Mouse (Mus musculus) neural tube, embryonic 13.5 days (tissue): ENCODE measurements around the gene Dnajc21. TPM values are rescaled to one million over a fixed set of nuclear protein-coding genes. Genes with fewer than 3 reads are reported as not detected.

ENCODE experiments used
- ATAC-seq: fragments of 200-750 bp; cut with Nextera tagmentation; 2 replicates; pipeline ENCODE4 v1.8.0; 2017; ENCODE audit warnings: low read depth, mild to moderate bottlenecking, moderate TSS enrichment, moderate library complexity
- H3K27ac ChIP-seq: fragments of 300-500 bp; sonication (generic); replicated peaks from 2 replicates; pipeline ENCODE4 v1.5.1; 2015; ENCODE audit warnings: moderate library complexity, mild to moderate bottlenecking, inconsistent platforms
- H3K27me3 ChIP-seq: fragments of 300-500 bp; sonication (generic); 2 replicates; pipeline ENCODE4 v1.6.1; 2015; ENCODE audit warnings: mild to moderate bottlenecking, inconsistent platforms
- H3K36me3 ChIP-seq: fragments of 300-500 bp; sonication (generic); 2 replicates; pipeline ENCODE4 v1.6.1; 2015; ENCODE audit warnings: mild to moderate bottlenecking, inconsistent platforms
- H3K4me1 ChIP-seq: fragments of 300-500 bp; sonication (generic); replicated peaks from 2 replicates; pipeline ENCODE4 v1.6.1; 2015; ENCODE audit warnings: inconsistent platforms
- H3K4me2 ChIP-seq: fragments of 300-500 bp; sonication (generic); 2 replicates; pipeline ENCODE4 v1.6.1; 2015; ENCODE audit warnings: inconsistent platforms, mild to moderate bottlenecking, moderate library complexity
- H3K4me3 ChIP-seq: fragments of 300-500 bp; sonication (generic); 2 replicates; pipeline ENCODE4 v1.5.1; 2015; ENCODE audit warnings: mild to moderate bottlenecking, inconsistent platforms
- H3K9ac ChIP-seq: fragments of 300-500 bp; sonication (generic); 2 replicates; pipeline ENCODE4 v1.6.1; 2015; ENCODE audit warnings: moderate library complexity, mild to moderate bottlenecking, inconsistent platforms
- H3K9me3 ChIP-seq: fragments of 300-500 bp; sonication (generic); 2 replicates; pipeline ENCODE4 v1.6.1; 2016; ENCODE audit warnings: inconsistent platforms
- WGBS: fragments of 180-500 bp; shearing (Covaris S2); methylation state at CpG from one replicate; pipeline ENCODE4 v1.1.7; 2015; 5-methylcytosine and 5-hydroxymethylcytosine counted together
- polyA plus RNA-seq: library from polyadenylated mRNA; unstranded; fragments of >200 nt; fragmentation: Nextera tagmentation; extraction: Ambion mirVana; gene quantifications from 2 replicates; pipeline ENCODE4 v1.2.1, GENCODE M21; 2015

The Dnajc21 gene
- polyA plus RNA-seq, 1 experiment from 2014 or later: 12.5 TPM

- peaks cover 34% of the 10 kb centered on the region for H3K36me3 ChIP-seq
- no peaks in the 10 kb centered on the region for H3K27me3 ChIP-seq
- H3K4me3 ChIP-seq: peak within 1 kb of the TSS; percentile 83
- H3K9me3 ChIP-seq: no peaks in the 10 kb centered on the region
- peak within 1 kb of the TSS; percentile 86 for H3K4me2 ChIP-seq
- peak; percentile 100 for ATAC-seq
- WGBS: under 1% methylated on average over 58 of the region's 58 CpGs
- H3K27ac ChIP-seq: peak within 1 kb of the TSS; percentile 83
- peak within 1 kb of the TSS; percentile 86 for H3K9ac ChIP-seq
- H3K4me1 ChIP-seq: peaks cover 25% of the 10 kb centered on the region
These were observed 15.4 kb upstream of the Dnajc21 start, which contains the start of the genes Brix1 and Rad1 for GRCm38 (mm10) chr15:10485484-10486364. Gene Brix1 (minus strand): TSS chr15:10485947. Gene Rad1 (plus strand): TSS chr15:10486018.

- Histone ChIP-seq H3K4me3 (peak overlapping the region; percentile 87), H3K4me2 (peak overlapping the region; percentile 88), H3K27ac (no peak overlapping the region), H3K36me3 (peaks cover 9% of the 10 kb centered on the region), H3K4me1 (peaks cover 24% of the 10 kb centered on the region), H3K9me3 (no peaks in the 10 kb centered on the region), H3K9ac (peak overlapping the region; percentile 91), H3K27me3 (no peaks in the 10 kb centered on the region)
- ATAC-seq: peak; percentile 44
- 19% methylated on average over 3 of the region's 3 CpGs for WGBS
These were observed 625 bp upstream of the Dnajc21 start for GRCm38 (mm10) chr15:10470941-10471340.

GRCm38 (mm10) chr15:10469641-10470150, 620 bp downstream of the Dnajc21 start:
- peak overlapping the region; percentile 88 for H3K27ac ChIP-seq
- peak overlapping the region; percentile 91 for H3K9ac ChIP-seq
- under 1% methylated on average over 36 of the region's 40 CpGs for WGBS
- H3K27me3 ChIP-seq: no peaks in the 10 kb centered on the region
- no peaks in the 10 kb centered on the region for H3K36me3 ChIP-seq
- H3K4me2 ChIP-seq: peak overlapping the region; percentile 88
- ATAC-seq: peak; percentile 66; the same call in 1 of the 2 replicates
- H3K4me3 ChIP-seq: peak overlapping the region; percentile 87
- no peaks in the 10 kb centered on the region for H3K9me3 ChIP-seq
- peaks cover 24% of the 10 kb centered on the region for H3K4me1 ChIP-seq

- H3K27me3 ChIP-seq: no peaks in the 10 kb centered on the region
- no peak overlapping the region for H3K9ac ChIP-seq
- H3K4me3 ChIP-seq: peak overlapping the region; percentile 87; the same call in 1 of the 2 replicates
- H3K4me1 ChIP-seq: peaks cover 24% of the 10 kb centered on the region
- ATAC-seq: no peak
- H3K4me2 ChIP-seq: peak overlapping the region; percentile 88
- 89% methylated on average over 3 of the region's 3 CpGs for WGBS
- H3K9me3 ChIP-seq: no peaks in the 10 kb centered on the region
- H3K36me3 ChIP-seq: no peaks in the 10 kb centered on the region
- H3K27ac ChIP-seq: no peak overlapping the region
These were observed 1.6 kb downstream of the Dnajc21 start for GRCm38 (mm10) chr15:10468761-10469160.

- WGBS: 91% methylated on average over 3 of the region's 3 CpGs
- H3K36me3 ChIP-seq: peaks cover 26% of the 10 kb centered on the region
- H3K27ac ChIP-seq: no peak overlapping the region
- no peaks in the 10 kb centered on the region for H3K9me3 ChIP-seq
- H3K27me3 ChIP-seq: no peaks in the 10 kb centered on the region
- H3K4me2 ChIP-seq: no peak overlapping the region
- peaks cover 21% of the 10 kb centered on the region for H3K4me1 ChIP-seq
- no peak overlapping the region for H3K4me3 ChIP-seq
- no peak overlapping the region for H3K9ac ChIP-seq
- ATAC-seq: no peak
These were observed 5.6 kb downstream of the Dnajc21 start for GRCm38 (mm10) chr15:10464678-10465077.

GRCm38 (mm10) chr15:10463555-10463954, 6.8 kb downstream of the Dnajc21 start:
- no peak overlapping the region for H3K4me3 ChIP-seq
- no peaks in the 10 kb centered on the region for H3K27me3 ChIP-seq
- no peak overlapping the region for H3K9ac ChIP-seq
- peaks cover 34% of the 10 kb centered on the region for H3K36me3 ChIP-seq
- no peak for ATAC-seq
- WGBS: 92% methylated on average over 5 of the region's 5 CpGs
- no peak overlapping the region for H3K4me2 ChIP-seq
- H3K4me1 ChIP-seq: peaks cover 10% of the 10 kb centered on the region
- H3K9me3 ChIP-seq: no peaks in the 10 kb centered on the region
- no peak overlapping the region for H3K27ac ChIP-seq

- Histone ChIP-seq H3K36me3 (peaks cover 54% of the 10 kb centered on the region), H3K4me1 (no peaks in the 10 kb centered on the region), H3K4me2 (no peak overlapping the region), H3K9me3 (no peaks in the 10 kb centered on the region), H3K27ac (no peak overlapping the region), H3K27me3 (no peaks in the 10 kb centered on the region), H3K9ac (no peak overlapping the region), H3K4me3 (no peak overlapping the region)
- ATAC-seq: no peak
- WGBS: 95% methylated on average over 12 of the region's 12 CpGs
These were observed 9.3 kb downstream of the Dnajc21 start for GRCm38 (mm10) chr15:10460986-10461385.

- Histone ChIP-seq H3K4me3 (no peak overlapping the region), H3K36me3 (peaks cover 60% of the 10 kb centered on the region), H3K27me3 (no peaks in the 10 kb centered on the region), H3K9ac (no peak overlapping the region), H3K9me3 (no peaks in the 10 kb centered on the region), H3K27ac (no peak overlapping the region), H3K4me2 (no peak overlapping the region), H3K4me1 (no peaks in the 10 kb centered on the region)
- no peak for ATAC-seq
- WGBS: 93% methylated on average over 3 of the region's 3 CpGs
These were observed 23.2 kb downstream of the Dnajc21 start for GRCm38 (mm10) chr15:10447102-10447501.

GRCm38 (mm10) chr15:10442275-10442674, 28.0 kb downstream of the Dnajc21 start:
- Histone ChIP-seq H3K9me3 (no peaks in the 10 kb centered on the region), H3K27me3 (no peaks in the 10 kb centered on the region), H3K4me1 (no peaks in the 10 kb centered on the region), H3K9ac (no peak overlapping the region), H3K27ac (no peak overlapping the region), H3K4me3 (no peak overlapping the region), H3K4me2 (no peak overlapping the region), H3K36me3 (peaks cover 38% of the 10 kb centered on the region)
- no peak for ATAC-seq
- 88% methylated on average over 1 of the region's 1 CpGs for WGBS

GRCm38 (mm10) chr15:10441493-10441892, 28.8 kb downstream of the Dnajc21 start:
- 91% methylated on average over 9 of the region's 9 CpGs for WGBS
- H3K27me3 ChIP-seq: no peaks in the 10 kb centered on the region
- no peak overlapping the region for H3K4me2 ChIP-seq
- no peak overlapping the region for H3K27ac ChIP-seq
- H3K36me3 ChIP-seq: peaks cover 35% of the 10 kb centered on the region
- H3K9me3 ChIP-seq: no peaks in the 10 kb centered on the region
- no peak for ATAC-seq
- no peak overlapping the region for H3K9ac ChIP-seq
- no peak overlapping the region for H3K4me3 ChIP-seq
- H3K4me1 ChIP-seq: no peaks in the 10 kb centered on the region

GRCm38 (mm10) chr15:10439963-10440362, 30.4 kb downstream of the Dnajc21 start:
- H3K4me2 ChIP-seq: no peak overlapping the region
- no peak for ATAC-seq
- H3K4me1 ChIP-seq: no peaks in the 10 kb centered on the region
- 80% methylated on average over 6 of the region's 6 CpGs for WGBS
- H3K9ac ChIP-seq: no peak overlapping the region
- no peaks in the 10 kb centered on the region for H3K27me3 ChIP-seq
- no peak overlapping the region for H3K27ac ChIP-seq
- H3K4me3 ChIP-seq: no peak overlapping the region
- H3K9me3 ChIP-seq: no peaks in the 10 kb centered on the region
- peaks cover 25% of the 10 kb centered on the region for H3K36me3 ChIP-seq

- WGBS: 88% methylated on average over 1 of the region's 1 CpGs
- H3K36me3 ChIP-seq: peaks cover 14% of the 10 kb centered on the region; the same call in 1 of the 2 replicates
- no peaks in the 10 kb centered on the region for H3K9me3 ChIP-seq
- no peaks in the 10 kb centered on the region for H3K27me3 ChIP-seq
- H3K27ac ChIP-seq: no peak overlapping the region
- no peak overlapping the region for H3K4me2 ChIP-seq
- H3K4me3 ChIP-seq: no peak overlapping the region
- ATAC-seq: no peak
- H3K9ac ChIP-seq: no peak overlapping the region
- H3K4me1 ChIP-seq: no peaks in the 10 kb centered on the region
These were observed 33.4 kb downstream of the Dnajc21 start for GRCm38 (mm10) chr15:10436893-10437292.
